Mouse (Mus musculus) embryonic facial prominence, embryonic 15.5 days (tissue): ENCODE data around the gene Polr1c. TPM values are rescaled to one million over a fixed set of nuclear protein-coding genes. Genes with fewer than 3 reads are reported as not detected.
A peak's percentile ranks its signal among the peaks of the same experiment; 100 is the strongest.

Experiments
- ATAC-seq: fragments of 200-750 bp; cut with Nextera tagmentation; 2 replicates; pipeline ENCODE4 v1.8.0; 2017; ENCODE audit warnings: low read depth, moderate TSS enrichment; ENCODE audit not compliant: insufficient number of reproducible peaks, low FRiP score, low TSS enrichment
- H3K27ac ChIP-seq: fragments of 300-500 bp; sonication (generic); replicated peaks from 2 replicates; pipeline ENCODE4 v1.5.1; 2015; ENCODE audit warnings: mild to moderate bottlenecking, inconsistent platforms
- H3K27me3 ChIP-seq: fragments of 300-500 bp; sonication (generic); 2 replicates; pipeline ENCODE4 v1.6.1; 2015; ENCODE audit warnings: inconsistent platforms
- H3K36me3 ChIP-seq: fragments of 300-500 bp; sonication (generic); 2 replicates; pipeline ENCODE4 v1.6.1; 2015; ENCODE audit warnings: mild to moderate bottlenecking, inconsistent platforms
- H3K4me1 ChIP-seq: fragments of 300-500 bp; sonication (generic); 2 replicates; pipeline ENCODE4 v1.6.1; 2015; ENCODE audit warnings: inconsistent platforms
- H3K4me2 ChIP-seq: fragments of 300-500 bp; sonication (generic); replicated peaks from 2 replicates; pipeline ENCODE4 v1.6.1; 2015; ENCODE audit warnings: mild to moderate bottlenecking, inconsistent platforms
- H3K4me3 ChIP-seq: fragments of 300-500 bp; sonication (generic); replicated peaks from 2 replicates; pipeline ENCODE4 v1.5.1; 2015; ENCODE audit warnings: mild to moderate bottlenecking, inconsistent platforms
- H3K9ac ChIP-seq: fragments of 300-500 bp; sonication (generic); 2 replicates; pipeline ENCODE4 v1.6.1; 2015; ENCODE audit warnings: inconsistent platforms
- H3K9me3 ChIP-seq: fragments of 300-500 bp; sonication (generic); replicated peaks from 2 replicates; pipeline ENCODE4 v1.6.1; 2016; ENCODE audit warnings: inconsistent platforms
- WGBS: fragments of 180-500 bp; shearing (Covaris S2); methylation state at CpG from one replicate; pipeline ENCODE4 v1.1.7; 2015; 5-methylcytosine and 5-hydroxymethylcytosine counted together
- microRNA counts: library from miRNA; unstranded; fragments of <30 nt; microRNA quantifications from one replicate; lab custom pipeline; 2016
- microRNA-seq: library from miRNA; unstranded; fragments of <30 nt; microRNA quantifications from one replicate; pipeline ENCODE4, GENCODE M21; 2016; ENCODE audit warnings: borderline number of aligned reads
- polyA plus RNA-seq: library from polyadenylated mRNA; unstranded; fragments of >200 nt; fragmentation: Nextera tagmentation; extraction: Ambion mirVana; gene quantifications from 2 replicates; pipeline ENCODE4 v1.2.1, GENCODE M21; 2015

Gene Polr1c
- polyA plus RNA-seq, 1 experiment from 2014 or later, result 83.1 TPM

DNA sequence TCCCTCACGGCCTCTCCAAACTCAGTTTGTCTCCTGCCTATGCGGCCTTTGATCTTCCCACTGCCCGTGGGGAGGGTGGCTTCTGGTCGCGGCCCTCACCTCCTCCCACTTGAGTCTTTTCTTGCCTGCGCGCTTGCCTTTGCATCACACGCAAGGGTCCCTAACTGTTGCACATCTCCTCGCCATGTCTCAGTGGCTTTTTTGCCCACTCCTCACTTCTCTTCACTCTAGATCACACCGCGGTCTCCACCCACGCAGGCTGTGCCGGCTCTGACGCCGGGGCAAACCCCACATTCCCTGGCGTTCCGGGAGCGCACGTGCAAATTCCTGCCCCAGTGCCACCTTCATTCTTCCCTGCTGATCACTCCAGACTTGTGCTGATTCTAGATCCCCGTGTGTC lies 44.8 kb downstream of the Polr1c start:
- peak overlapping the region; percentile 76 for H3K4me2 ChIP-seq
- peak overlapping the region; percentile 99 for H3K4me3 ChIP-seq
- no peaks in the 10 kb centered on the region for H3K27me3 ChIP-seq
- ATAC-seq, result peak; percentile 13; the same call in 1 of the 2 replicates
- peak overlapping the region; percentile 71 for H3K9ac ChIP-seq
- H3K4me1 ChIP-seq, result peaks cover 25% of the 10 kb centered on the region
- under 1% methylated on average over 20 of the region's 20 CpGs for WGBS
- H3K36me3 ChIP-seq, result peaks cover 47% of the 10 kb centered on the region
- H3K9me3 ChIP-seq, result no peaks in the 10 kb centered on the region
- peak overlapping the region; percentile 84 for H3K27ac ChIP-seq

DNA sequence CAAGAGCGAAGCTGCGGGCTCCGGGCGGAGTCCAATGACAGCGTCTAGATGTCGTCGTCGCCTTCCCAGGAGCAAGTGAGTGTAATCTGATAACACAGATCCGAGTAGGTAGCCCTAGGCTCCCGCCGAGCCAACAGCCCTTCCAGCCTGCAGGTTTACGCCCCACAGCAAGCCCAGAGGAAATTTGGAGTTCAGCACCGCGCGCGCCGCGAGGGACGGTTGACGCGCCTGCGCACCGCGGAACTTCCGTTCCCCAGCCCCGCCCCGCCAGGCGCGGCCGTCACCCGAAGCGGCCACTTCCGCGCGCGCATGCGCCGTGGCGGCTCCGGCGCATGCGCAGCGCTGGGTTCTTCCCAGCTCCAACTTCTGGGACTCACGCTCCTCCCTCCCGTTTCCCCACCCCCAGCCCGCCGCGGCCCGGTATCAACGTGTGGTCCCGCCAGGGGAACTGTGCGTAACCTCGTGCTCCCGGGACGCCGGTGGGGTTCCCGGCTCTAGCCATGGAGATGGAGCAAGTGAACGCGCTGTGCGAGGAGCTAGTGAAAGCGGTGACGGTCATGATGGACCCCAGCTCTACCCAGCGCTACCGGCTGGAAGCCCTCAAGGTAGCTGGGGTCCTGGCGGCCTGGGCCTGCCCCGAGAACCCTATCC lies 45.3 kb downstream of the Polr1c start, which contains the start of the genes Polh and Xpo5:
TSS of gene Polh (minus strand) at position 225 of the 651 bp plus-strand sequence.
TSS of gene Xpo5 (plus strand) at position 362 of the 651 bp plus-strand sequence.
- H3K4me1 ChIP-seq, result peaks cover 25% of the 10 kb centered on the region
- H3K27me3 ChIP-seq, result no peaks in the 10 kb centered on the region
- peak within 1 kb of the TSS; percentile 84 for H3K27ac ChIP-seq
- peak; percentile 90 for ATAC-seq
- H3K4me2 ChIP-seq, result peak within 1 kb of the TSS; percentile 76
- peak within 1 kb of the TSS; percentile 78 for H3K9ac ChIP-seq
- H3K4me3 ChIP-seq, result peak within 1 kb of the TSS; percentile 99
- under 1% methylated on average over 66 of the region's 66 CpGs for WGBS
- H3K36me3 ChIP-seq, result peaks cover 47% of the 10 kb centered on the region
- H3K9me3 ChIP-seq, result no peaks in the 10 kb centered on the region

DNA sequence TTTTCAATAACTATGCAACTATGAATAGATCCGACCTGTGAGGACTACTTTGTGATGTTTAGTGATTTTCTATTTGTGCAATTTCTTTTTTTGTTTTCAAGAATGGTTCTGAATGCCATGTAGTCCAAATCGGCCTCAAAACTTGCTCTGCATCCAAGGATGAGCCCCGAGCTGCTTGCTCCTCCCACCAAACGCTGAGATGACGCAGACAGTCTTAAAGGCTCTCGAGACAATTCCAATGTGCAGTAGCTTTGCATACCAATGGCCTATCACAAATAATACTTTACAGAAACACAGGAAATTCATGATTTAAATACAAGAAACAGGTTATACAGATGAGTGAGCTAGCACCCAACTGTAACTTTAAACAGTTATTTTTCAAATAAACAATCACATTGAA lies 46.7 kb downstream of the Polr1c start:
- no peaks in the 10 kb centered on the region for H3K9me3 ChIP-seq
- H3K27ac ChIP-seq, result no peak overlapping the region
- H3K9ac ChIP-seq, result no peak overlapping the region
- ATAC-seq, result no peak
- H3K36me3 ChIP-seq, result peaks cover 47% of the 10 kb centered on the region
- H3K4me3 ChIP-seq, result peak overlapping the region; percentile 99
- no peaks in the 10 kb centered on the region for H3K27me3 ChIP-seq
- WGBS, result 53% methylated on average over 6 of the region's 6 CpGs
- H3K4me1 ChIP-seq, result peaks cover 25% of the 10 kb centered on the region
- H3K4me2 ChIP-seq, result peak overlapping the region; percentile 76

MicroRNA genes within 50 kb of the gene (microRNA counts, 519-probe panel; counts per million panel counts)
- microRNA mmu-miR-693-3p (lab: Ali Mortazavi, UCI) (not detected), microRNA mmu-miR-693-5p (lab: Ali Mortazavi, UCI) (not detected)

Small RNA genes within 50 kb of the gene (microRNA-seq; reads per million reads assigned to microRNA genes)
- gene Mir693, result 0.52 reads per million

Other genes with a start within 250 kb of the Polr1c start
- gene Vegfa, start 215.7 kb downstream of the Polr1c start, polyA plus RNA-seq, result 4.6 and 6.9 TPM in 2 replicates
- 124 and 134 TPM in 2 replicates for gene Mrps18a, start 137.1 kb downstream of the Polr1c start, polyA plus RNA-seq
- 22.7 and 37.1 TPM in 2 replicates for gene Rsph9, start 103.8 kb downstream of the Polr1c start, polyA plus RNA-seq
- 31.8 and 35.1 TPM in 2 replicates for gene Mad2l1bp, start 94.5 kb downstream of the Polr1c start, polyA plus RNA-seq
- 43.3 and 45.4 TPM in 2 replicates for gene Gtpbp2, start 87.0 kb downstream of the Polr1c start, polyA plus RNA-seq
- 18.4 and 20.2 TPM in 2 replicates for gene Polh, start 45.4 kb downstream of the Polr1c start, polyA plus RNA-seq
- gene Xpo5, start 45.3 kb downstream of the Polr1c start, polyA plus RNA-seq, result 33.0 and 35.0 TPM in 2 replicates
- 141 and 147 TPM in 2 replicates for gene Yipf3, start within 50 bp of the Polr1c start, polyA plus RNA-seq
- gene Lrrc73, start 5.5 kb upstream of the Polr1c start, polyA plus RNA-seq, result 2.3 and 3.7 TPM in 2 replicates
- 56.0 and 64.0 TPM in 2 replicates for gene Tjap1, start 35.0 kb upstream of the Polr1c start, polyA plus RNA-seq
- gene Dlk2, start 49.4 kb upstream of the Polr1c start, polyA plus RNA-seq, result 16.6 and 16.8 TPM in 2 replicates
- 5.8 and 6.7 TPM in 2 replicates for gene Abcc10, start 80.3 kb upstream of the Polr1c start, polyA plus RNA-seq
- 10.7 and 11.9 TPM in 2 replicates for gene Zfp318, start 135.7 kb upstream of the Polr1c start, polyA plus RNA-seq
- 3.5 and 3.6 TPM in 2 replicates for gene Crip3, start 180.9 kb upstream of the Polr1c start, polyA plus RNA-seq
- gene Slc22a7, start 190.4 kb upstream of the Polr1c start, polyA plus RNA-seq, result 0.15 TPM in 1 of 2 replicates, not detected in the other
- gene Ttbk1, start 239.6 kb upstream of the Polr1c start, polyA plus RNA-seq, result 0.15 and 0.18 TPM in 2 replicates
- gene Dnph1, start 248.7 kb upstream of the Polr1c start, polyA plus RNA-seq, result 40.4 and 41.0 TPM in 2 replicates